Mouse (Mus musculus): Measurements from ENCODE around the gene Fgfr2.
A peak's percentile ranks its signal among the peaks of the same experiment; 100 is the strongest.

Gene Fgfr2

GRCm38 (mm10) chr7:130936472-130936951, 2186.6 kb downstream of the Fgfr2 start:
- DNase-seq (ENCODE audit: low read depth, low spot score): peak; percentile 56

GRCm38 (mm10) chr7:130935793-130936471, 2187.2 kb downstream of the Fgfr2 start, which contains the start of gene Htra1:
Htra1 (plus strand) TSS chr7:130936111.
- peak; percentile 77 for DNase-seq (ENCODE audit: low read depth, low spot score)

- peak; percentile 29 for DNase-seq (ENCODE audit: low read depth, low spot score)
Measured at GRCm38 (mm10) chr7:130935421-130935792, 2187.7 kb downstream of the Fgfr2 start.

- DNase-seq (ENCODE audit: low read depth, low spot score): no peak
Measured at GRCm38 (mm10) chr7:130934654-130935053, 2188.5 kb downstream of the Fgfr2 start.

DNA sequence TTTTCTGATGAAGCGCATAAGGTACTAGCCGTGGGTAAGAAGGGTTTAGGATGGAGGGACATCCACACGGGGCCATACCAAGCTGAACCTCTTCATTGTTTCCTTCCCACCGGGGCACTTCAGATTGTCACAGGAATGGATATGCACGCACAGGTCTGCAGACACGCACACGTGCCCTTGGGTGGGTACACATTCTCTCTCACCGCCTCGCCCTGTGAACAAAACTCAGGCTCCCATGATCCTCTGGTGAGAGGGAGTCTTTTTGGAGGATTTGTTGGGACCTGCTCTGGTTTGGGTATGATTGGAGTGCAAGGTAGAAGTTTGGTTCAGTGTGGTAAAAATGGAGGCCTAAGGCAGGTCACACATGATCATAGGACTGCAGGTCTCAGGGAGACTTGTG, 2190.2 kb downstream of the Fgfr2 start:
- DNase-seq (ENCODE audit: low read depth, low spot score): no peak

- DNase-seq (ENCODE audit: low read depth, low spot score): no peak
Measured at GRCm38 (mm10) chr7:130930401-130930800, 2192.7 kb downstream of the Fgfr2 start.

- DNase-seq (ENCODE audit: low read depth, low spot score): no peak
Measured at GRCm38 (mm10) chr7:130922981-130923731, 2200.0 kb downstream of the Fgfr2 start.

DNA sequence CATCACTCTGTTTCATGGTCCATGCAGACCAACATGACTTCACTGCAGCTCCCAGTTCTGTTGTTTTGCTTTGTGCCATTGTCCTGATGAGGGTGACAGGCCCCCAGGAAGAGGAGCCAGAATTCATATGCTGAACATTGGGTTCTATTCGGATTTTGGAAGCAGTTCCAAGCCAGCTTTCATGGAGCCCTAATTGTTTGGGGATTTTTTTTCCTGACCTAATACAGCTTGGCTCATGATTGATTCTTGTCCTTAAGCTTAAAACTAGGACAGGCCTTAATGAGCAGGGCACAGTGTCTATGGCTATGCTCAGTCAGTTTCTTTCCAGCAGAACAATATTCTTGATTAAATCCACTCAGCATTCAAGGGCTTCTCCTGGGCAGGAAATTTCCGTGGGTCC, 2204.9 kb downstream of the Fgfr2 start:
- no peak for DNase-seq (ENCODE audit: low read depth, low spot score)

DNA sequence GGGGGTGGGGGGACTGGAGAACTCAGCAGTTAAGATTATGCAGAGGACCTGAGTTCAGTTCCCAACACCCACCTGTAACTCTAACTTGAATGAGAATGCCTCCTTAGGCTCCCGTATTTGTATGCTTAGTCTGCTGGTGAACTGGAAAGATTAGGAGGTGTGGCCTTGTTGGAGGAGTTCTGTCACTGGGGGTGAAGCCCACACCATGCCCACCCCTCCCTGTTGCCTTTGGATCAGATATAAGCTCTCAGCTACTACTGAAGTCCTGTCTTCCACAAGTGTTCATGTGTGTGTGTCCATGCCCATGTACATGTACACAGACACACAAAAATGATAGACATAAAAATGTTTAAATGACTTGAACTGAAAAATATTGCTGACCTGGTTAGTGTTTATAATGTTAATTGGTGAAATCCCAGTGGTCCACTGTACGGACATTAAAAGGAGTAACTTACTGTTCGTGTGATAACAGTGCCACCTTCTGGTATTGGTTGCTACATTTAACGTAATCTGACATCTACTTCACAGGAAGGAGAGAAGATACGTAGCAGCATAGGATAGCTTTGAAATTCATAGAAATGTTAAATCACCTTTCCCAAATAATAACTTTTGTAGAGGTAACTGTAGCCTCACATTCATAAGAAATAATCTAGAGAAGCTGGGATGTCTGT, 2208.3 kb downstream of the Fgfr2 start:
- peak; percentile 58 for DNase-seq (ENCODE audit: low read depth, low spot score)

DNA sequence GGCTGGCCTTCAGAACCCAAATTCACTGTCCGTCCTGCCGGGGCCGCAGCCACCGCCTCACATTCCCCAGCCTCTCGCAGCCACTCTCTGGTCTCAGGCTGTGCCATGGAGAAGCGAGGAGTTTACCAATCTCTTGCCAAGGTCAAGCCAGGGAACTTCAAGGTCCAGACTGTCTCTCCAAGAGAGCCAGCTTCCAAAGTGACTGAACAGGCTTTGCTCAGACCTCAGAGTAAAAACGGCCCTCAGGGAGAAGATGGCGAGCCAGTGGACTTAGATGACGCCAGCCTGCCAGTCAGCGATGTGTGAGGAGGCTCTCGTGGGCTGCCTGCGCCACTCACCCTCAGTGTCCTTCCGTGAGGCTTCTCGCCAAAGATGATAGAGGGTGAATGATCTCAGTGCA, 2212.3 kb downstream of the Fgfr2 start:
- no peak for DNase-seq (ENCODE audit: low read depth, low spot score)

GRCm38 (mm10) chr7:130904571-130905365, 2218.4 kb downstream of the Fgfr2 start:
- peak; percentile 25 for DNase-seq (ENCODE audit: low read depth, low spot score)

DNA sequence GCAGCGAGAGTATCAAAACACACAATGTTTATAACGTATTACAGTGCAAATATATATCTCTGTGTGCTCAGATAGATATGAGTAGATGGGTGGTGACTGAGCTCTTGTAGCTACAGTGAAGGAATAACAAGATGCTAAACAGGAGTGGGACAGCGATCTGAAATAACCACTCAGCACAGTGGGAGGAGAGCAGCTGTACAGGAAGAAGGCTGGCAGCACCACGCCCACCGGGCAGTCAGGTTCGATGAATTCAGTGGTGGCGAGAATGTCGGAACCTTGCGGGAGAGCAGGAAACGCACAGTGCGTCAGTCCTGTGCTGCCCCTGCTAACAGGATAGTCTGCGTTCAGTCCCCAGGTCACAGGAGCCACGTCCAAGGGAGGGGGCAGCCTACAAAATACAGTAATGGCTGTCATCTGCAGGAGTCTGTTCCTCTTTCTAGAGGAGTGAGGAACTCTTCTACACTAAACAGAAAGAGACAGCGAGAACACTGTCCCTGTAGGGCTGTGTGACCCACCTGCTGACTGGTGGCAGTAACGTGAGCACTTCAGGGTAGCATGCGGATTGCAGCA, 2219.6 kb downstream of the Fgfr2 start:
- peak; percentile 36 for DNase-seq (ENCODE audit: low read depth, low spot score)

DNA sequence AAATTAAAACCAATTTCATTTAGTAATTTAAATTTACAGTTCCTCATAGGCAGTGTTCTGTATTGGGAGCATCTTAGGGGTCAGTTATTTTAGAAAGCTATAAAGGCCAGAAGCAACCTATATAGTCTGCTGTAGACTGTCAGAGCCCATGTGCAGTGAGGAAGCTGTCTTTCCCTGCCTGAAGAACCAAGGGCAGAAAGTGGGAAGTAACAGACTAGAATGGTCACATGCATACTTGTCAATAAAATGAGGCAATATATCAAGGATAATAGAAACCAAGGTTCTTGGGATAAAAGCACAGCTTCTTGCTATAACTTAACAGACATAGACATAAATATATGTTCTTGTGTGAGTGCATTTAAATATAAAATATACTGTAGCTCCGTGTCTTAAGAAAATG, 2220.2 kb downstream of the Fgfr2 start:
- DNase-seq (ENCODE audit: low read depth, low spot score): no peak

DNA sequence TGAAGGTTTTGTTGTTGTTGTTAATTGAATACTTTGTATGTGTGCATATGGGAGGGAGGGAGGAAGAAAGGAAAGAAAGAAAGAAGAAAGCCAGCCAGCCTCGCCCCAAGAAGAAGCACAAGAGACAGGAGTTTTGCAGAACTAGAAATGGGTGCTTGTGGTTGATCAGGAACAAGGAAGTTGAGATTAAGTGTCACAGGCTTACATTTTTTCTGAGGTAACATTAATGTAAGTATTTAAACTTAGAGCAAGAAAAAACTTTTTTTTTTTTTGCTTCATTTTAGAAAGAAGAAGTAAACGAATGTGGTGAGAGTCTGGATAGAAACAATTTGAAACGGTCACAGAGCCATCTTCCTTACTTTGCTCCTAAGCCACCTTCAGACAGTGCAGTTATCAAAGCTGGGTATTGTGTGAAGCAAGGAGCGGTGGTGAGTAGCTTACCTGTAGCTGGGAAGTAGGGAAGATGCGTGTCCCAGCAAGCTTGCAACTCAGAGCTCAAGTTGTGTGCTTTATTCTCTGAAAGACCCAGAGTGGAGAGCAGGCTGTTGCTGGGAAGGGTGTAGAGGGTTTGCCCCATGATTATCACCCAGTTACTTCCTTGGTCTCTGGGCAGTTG, 2222.8 kb downstream of the Fgfr2 start:
- no peak for DNase-seq (ENCODE audit: low read depth, low spot score)

- DNase-seq (ENCODE audit: low read depth, low spot score): peak; percentile 78
Measured at GRCm38 (mm10) chr7:130898373-130898772, 2224.8 kb downstream of the Fgfr2 start.

GRCm38 (mm10) chr7:130897201-130897600, 2225.9 kb downstream of the Fgfr2 start:
- DNase-seq (ENCODE audit: low read depth, low spot score): no peak

DNA sequence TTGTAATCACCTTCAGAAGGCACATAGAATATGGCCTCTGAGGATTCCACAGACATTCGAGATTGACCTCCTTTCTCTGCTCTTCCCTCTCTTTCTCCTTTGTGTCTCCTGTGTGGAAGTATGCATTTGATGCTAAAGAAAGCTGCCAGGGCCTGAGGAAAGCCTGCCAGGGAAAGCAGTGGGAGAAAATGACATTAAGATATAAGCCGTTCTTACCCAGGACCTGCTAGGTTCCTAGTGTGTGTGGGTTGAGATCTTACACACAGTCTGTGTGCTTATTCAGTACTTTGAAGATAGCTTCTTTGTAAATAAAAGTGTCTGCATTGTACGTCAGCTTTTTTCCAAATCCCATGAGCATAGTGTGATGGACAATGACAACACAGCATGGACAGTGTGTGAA, 2227.1 kb downstream of the Fgfr2 start:
- no peak for DNase-seq (ENCODE audit: low read depth, low spot score)

DNA sequence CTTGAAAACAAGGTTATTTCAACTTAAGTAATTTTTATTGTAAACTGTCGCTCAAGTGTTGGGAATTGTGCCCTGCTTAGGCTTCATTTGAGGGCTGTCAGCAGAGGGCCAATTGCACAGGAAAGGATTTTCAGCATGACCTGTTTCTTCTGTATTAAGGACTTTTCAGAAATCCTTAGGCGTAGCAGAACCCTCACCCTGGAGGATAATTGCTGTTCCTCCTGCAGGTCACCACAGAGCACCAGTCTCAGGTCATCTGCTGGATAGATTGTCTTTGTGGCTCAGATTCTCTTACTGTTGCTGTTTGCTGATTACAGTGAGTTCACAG, 2227.6 kb downstream of the Fgfr2 start:
- no peak for DNase-seq (ENCODE audit: low read depth, low spot score)

DNA sequence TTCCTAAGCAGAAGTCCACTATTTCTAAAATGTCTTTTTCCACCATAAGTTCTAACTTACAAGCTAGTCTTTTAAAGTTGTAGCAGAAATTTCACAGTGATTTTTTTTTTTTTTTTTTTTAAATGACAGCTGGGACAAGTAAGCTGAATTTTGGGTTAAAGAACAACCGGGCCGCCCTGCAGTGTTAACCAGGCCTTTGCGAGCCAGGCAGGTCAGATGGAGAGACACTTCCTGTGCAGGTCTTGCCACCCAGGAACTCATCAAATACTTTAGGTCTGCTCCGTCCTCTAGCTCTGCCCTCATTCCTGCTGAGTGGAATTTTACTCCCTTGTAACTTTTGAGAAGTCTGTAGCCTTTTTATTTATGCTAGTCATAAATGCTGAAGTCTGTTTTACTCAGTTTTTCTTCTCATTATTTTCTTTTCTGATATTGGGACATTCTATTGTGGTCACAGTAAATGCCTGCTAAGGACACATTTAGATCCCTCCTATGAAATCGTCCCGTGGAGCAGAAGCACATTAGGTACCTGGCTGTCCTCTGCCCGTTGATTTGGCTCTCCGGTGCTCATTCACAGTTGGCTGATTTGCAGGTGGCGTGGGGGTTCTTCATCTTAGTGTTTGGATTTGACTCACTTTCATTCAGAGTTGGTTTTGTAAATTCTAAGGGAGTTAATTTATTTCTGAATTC, 2228.1 kb downstream of the Fgfr2 start:
- DNase-seq (ENCODE audit: low read depth, low spot score): no peak

- DNase-seq (ENCODE audit: low read depth, low spot score): no peak
Measured at GRCm38 (mm10) chr7:130892973-130893372, 2230.2 kb downstream of the Fgfr2 start.

Measured in ZHBTc4 (cell line).